Mouse (Mus musculus) urinary bladder, postnatal 4 days (tissue): Measurements from ENCODE around the gene Cd33.

Experiments
- DNase-seq, 2 experiments: peaks; one replicate each; pipeline ENCODE4 v3.0.0; 2021 to 2022; ENCODE audit warnings: low spot score in 2 of 2

Cd33 gene

GRCm38 (mm10) chr7:43515076-43515475 lies 29.2 kb downstream of the Cd33 start:
- no peak for DNase-seq

- DNase-seq: no peak
Measured at GRCm38 (mm10) chr7:43512519-43512918, 31.7 kb downstream of the Cd33 start.

- no peak for DNase-seq
Measured at GRCm38 (mm10) chr7:43511707-43512478, 32.3 kb downstream of the Cd33 start.

GRCm38 (mm10) chr7:43495343-43496021 lies 48.7 kb downstream of the Cd33 start:
- no peak for DNase-seq

- DNase-seq: no peak
Measured at GRCm38 (mm10) chr7:43490861-43491260, 53.4 kb downstream of the Cd33 start.

- DNase-seq: peak in 1 of 2 experiments; percentile 36
Measured at GRCm38 (mm10) chr7:43490182-43490584, 54.0 kb downstream of the Cd33 start.

GRCm38 (mm10) chr7:43489631-43490125 lies 54.5 kb downstream of the Cd33 start, which contains the start of gene Iglon5:
Iglon5 (minus strand) TSS chr7:43490075.
- DNase-seq: no peak

- DNase-seq: no peak
Measured at GRCm38 (mm10) chr7:43488646-43489045, 55.6 kb downstream of the Cd33 start.

- DNase-seq: no peak
Measured at GRCm38 (mm10) chr7:43483236-43483635, 61.0 kb downstream of the Cd33 start.

GRCm38 (mm10) chr7:43482090-43482716 lies 62.0 kb downstream of the Cd33 start:
- DNase-seq: no peak

GRCm38 (mm10) chr7:43481191-43481590 lies 63.0 kb downstream of the Cd33 start:
- DNase-seq: no peak

GRCm38 (mm10) chr7:43476376-43476775 lies 67.9 kb downstream of the Cd33 start:
- no peak for DNase-seq

GRCm38 (mm10) chr7:43475706-43476105 lies 68.5 kb downstream of the Cd33 start:
- DNase-seq: no peak
